Mouse (Mus musculus) bone marrow, adult 2 months (tissue): Measurements from ENCODE around the gene Mob1a.

Experiments used
- CTCF ChIP-seq: fragments of 200-500 bp; IDR thresholded peaks from 2 replicates; pipeline ENCODE4 v1.5.1; 2011; ENCODE audit warnings: low read length, control low read depth; ENCODE audit not compliant: control insufficient read depth, insufficient read depth
- POLR2A ChIP-seq: fragments of 200-500 bp; IDR thresholded peaks from 2 replicates; pipeline ENCODE4 v1.6.1; 2011; ENCODE audit warnings: low read depth, mild to moderate bottlenecking, control low read depth, low read length, borderline replicate concordance; ENCODE audit not compliant: control insufficient read depth

DNA sequence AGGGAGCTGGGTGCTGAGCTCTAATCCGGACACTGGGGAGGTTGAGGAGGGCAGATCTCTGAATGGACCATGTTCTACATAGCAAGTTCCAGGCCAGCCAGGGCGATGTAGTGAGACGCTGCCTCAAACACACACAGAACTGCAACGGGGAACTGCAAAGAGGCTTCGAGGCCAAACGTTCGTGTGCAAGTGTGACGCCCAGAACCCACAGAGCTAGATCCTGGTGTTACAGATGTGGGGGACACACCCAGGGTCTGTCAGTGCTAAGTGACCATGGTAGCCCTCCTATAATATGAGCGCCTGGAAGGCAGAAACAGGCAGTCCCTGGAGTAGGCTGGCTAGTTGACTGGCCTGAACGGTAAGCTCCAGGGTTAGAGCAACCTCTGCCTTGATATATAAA is 31.6 kb downstream of the Mob1a start:
- TF ChIP-seq CTCF = no peak
- TF ChIP-seq POLR2A = no peak
